Mouse (Mus musculus) spleen, adult 2 months (tissue): ENCODE results near the gene Lipc. TPM values are rescaled to one million over a fixed set of nuclear protein-coding genes. Genes with fewer than 3 reads are reported as not detected.

Source experiments
- DNase-seq, 2 experiments: peaks; one replicate each; pipeline versions ENCODE4 v3.0.0 to v3.0.0-alpha.2; 2012 to 2021; ENCODE audit warnings: low spot score in 2 of 2, low read depth in 1 of 2
- H3K27ac ChIP-seq: fragments of 200-500 bp; 2 replicates; pipeline ENCODE4 v1.5.1; 2012; ENCODE audit warnings: low read length, inconsistent platforms; ENCODE audit not compliant: insufficient read depth
- H3K27me3 ChIP-seq: fragments of 200-500 bp; 2 replicates; pipeline ENCODE4 v1.6.1; 2012; ENCODE audit warnings: mild to moderate bottlenecking, moderate library complexity, low read length, inconsistent platforms; ENCODE audit not compliant: control insufficient read depth, insufficient read depth
- H3K36me3 ChIP-seq: fragments of 200-500 bp; 2 replicates; pipeline ENCODE4 v1.6.1; 2012; ENCODE audit warnings: mild to moderate bottlenecking, low read length, inconsistent platforms; ENCODE audit not compliant: control insufficient read depth, insufficient read depth
- H3K4me1 ChIP-seq: fragments of 200-500 bp; 2 replicates; pipeline ENCODE4 v1.6.1; 2011; ENCODE audit warnings: inconsistent platforms; ENCODE audit not compliant: control insufficient read depth, insufficient read depth, insufficient read length
- H3K4me3 ChIP-seq: fragments of 200-500 bp; 2 replicates; pipeline ENCODE4 v1.5.1; 2011; ENCODE audit warnings: mild to moderate bottlenecking, inconsistent platforms; ENCODE audit not compliant: insufficient read depth, insufficient read length; ENCODE audit errors: extremely low read depth
- CTCF ChIP-seq: fragments of 200-500 bp; IDR thresholded peaks from 2 replicates; pipeline ENCODE4 v1.5.1; 2011; ENCODE audit warnings: mild to moderate bottlenecking, inconsistent platforms; ENCODE audit not compliant: insufficient read depth, insufficient read length, insufficient replicate concordance; ENCODE audit errors: extremely low read depth
- POLR2A ChIP-seq: fragments of 200-500 bp; IDR thresholded peaks from 2 replicates; pipeline ENCODE4 v1.6.1; 2011; ENCODE audit warnings: low read depth, low read length, inconsistent platforms
- WGBS: fragments of 180-500 bp; shearing (Covaris S2); methylation state at CpG from one replicate; pipeline ENCODE4 v1.1.7; 2018; 5-methylcytosine and 5-hydroxymethylcytosine counted together
- polyA plus RNA-seq: library from polyadenylated mRNA; depleted of rRNA; stranded (reverse); fragments of >200 nt; gene quantifications from 2 replicates; pipeline ENCODE4 v1.2.3, GENCODE M21; 2012

Gene Lipc
- polyA plus RNA-seq, 1 experiment, result 3.7 TPM

GRCm38 (mm10) chr9:70894201-70894600, 57.8 kb downstream of the Lipc start:
- Histone ChIP-seq H3K27ac (no peak overlapping the region), H3K4me1 (peaks cover 23% of the 10 kb centered on the region), H3K4me3 (no peak overlapping the region), H3K36me3 (no peaks in the 10 kb centered on the region), H3K27me3 (no peaks in the 10 kb centered on the region)
- 51% methylated on average over 1 of the region's 1 CpGs for WGBS
- DNase-seq, result peak; percentile 31 to 57
- TF ChIP-seq CTCF (no peak), POLR2A (no peak)

DNA sequence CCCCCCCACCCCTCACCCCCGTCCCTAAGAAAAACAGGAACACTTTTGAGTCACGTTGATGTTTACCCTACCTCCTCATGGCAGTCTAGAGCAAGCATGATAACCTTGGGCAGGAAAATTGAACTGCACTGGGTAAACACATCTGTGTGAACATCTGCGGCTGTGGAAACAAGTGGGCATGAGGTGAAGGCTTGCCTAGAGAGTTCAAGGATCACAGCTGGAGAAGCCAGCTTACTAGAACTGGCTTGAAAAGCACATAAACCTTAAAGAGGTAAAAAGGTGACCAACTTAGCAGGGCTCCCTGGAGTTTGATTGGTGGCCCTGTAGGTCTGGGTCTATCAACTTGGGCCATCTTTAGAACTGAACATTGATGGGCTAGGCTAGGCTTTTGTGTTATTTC, 58.5 kb downstream of the Lipc start:
- no peak overlapping the region for H3K4me3 ChIP-seq
- no peak for DNase-seq
- 65% methylated on average over 3 of the region's 3 CpGs for WGBS
- no peaks in the 10 kb centered on the region for H3K27me3 ChIP-seq
- no peaks in the 10 kb centered on the region for H3K36me3 ChIP-seq
- H3K27ac ChIP-seq, result no peak overlapping the region
- peaks cover 23% of the 10 kb centered on the region for H3K4me1 ChIP-seq
- TF ChIP-seq POLR2A (no peak), CTCF (no peak)

GRCm38 (mm10) chr9:70892627-70893026, 59.4 kb downstream of the Lipc start:
- Histone ChIP-seq H3K4me1 (peaks cover 23% of the 10 kb centered on the region), H3K27ac (no peak overlapping the region), H3K36me3 (no peaks in the 10 kb centered on the region), H3K27me3 (no peaks in the 10 kb centered on the region), H3K4me3 (no peak overlapping the region)
- TF ChIP-seq CTCF, result no peak
- TF ChIP-seq POLR2A, result no peak
- whole genome bisulfite sequencing, result 85% methylated on average over 5 of the region's 5 CpGs
- no peak for DNase-seq

DNA sequence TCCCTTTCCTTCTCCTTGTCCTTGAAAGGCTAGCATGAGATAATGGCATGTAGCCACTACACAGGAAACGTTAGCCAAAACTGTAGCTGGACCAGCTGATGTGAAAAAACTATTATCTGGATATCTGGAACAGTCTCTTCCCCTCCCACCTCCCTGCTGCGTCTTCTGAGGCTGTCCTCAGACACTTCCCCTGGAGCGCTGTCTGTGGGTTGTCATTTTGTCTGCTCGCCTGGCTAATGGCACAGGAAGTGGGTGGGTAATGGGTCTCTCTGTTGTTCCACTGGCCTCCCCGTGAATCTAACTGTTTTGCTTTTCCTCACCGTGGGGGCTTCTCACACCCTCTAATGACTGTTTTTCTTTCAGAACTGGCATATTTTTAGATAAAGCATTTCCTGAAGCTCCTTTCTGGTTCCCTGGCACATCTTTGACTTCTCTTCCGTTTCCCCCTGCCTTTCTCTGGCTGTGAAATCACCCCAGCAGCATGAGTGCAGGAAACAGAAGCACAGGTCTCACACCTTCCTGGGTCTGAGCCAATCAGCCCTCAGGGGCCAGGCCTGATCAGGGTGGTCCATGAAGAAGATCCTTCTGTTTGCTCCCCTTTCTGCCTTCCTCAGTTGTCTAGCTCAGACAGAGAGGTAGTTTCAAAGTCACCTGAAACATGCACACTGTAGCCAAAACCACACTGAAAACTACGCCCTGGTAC, 60.4 kb downstream of the Lipc start:
- H3K27ac ChIP-seq, result peak overlapping the region; percentile 40
- WGBS, result 11% methylated on average over 8 of the region's 8 CpGs
- no peak overlapping the region for H3K4me3 ChIP-seq
- H3K27me3 ChIP-seq, result no peaks in the 10 kb centered on the region
- TF ChIP-seq POLR2A (no peak), CTCF (no peak)
- peaks cover 23% of the 10 kb centered on the region for H3K4me1 ChIP-seq
- DNase-seq, result peak; percentile 17 to 50
- no peaks in the 10 kb centered on the region for H3K36me3 ChIP-seq

DNA sequence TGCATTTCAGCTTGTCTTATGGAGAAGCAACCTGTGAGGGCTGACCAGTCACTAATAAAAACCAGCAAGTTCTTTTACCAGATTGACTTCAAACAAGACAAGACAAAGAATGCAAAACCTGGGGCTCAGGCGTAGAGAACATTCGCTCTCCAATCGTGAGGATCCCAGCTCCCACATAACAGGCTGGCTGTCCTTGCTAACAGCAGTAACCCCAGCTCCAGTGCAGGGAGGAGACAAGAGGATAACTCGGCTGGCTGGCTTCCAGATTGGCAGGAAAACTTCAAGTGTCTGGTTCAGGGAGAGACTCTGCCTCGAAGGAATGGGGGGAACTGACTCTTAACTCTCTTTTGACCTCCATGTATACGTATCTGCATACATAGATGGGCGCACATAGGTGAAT, 61.3 kb downstream of the Lipc start:
- Histone ChIP-seq H3K4me3 (no peak overlapping the region), H3K4me1 (peaks cover 23% of the 10 kb centered on the region), H3K27ac (no peak overlapping the region), H3K36me3 (no peaks in the 10 kb centered on the region), H3K27me3 (no peaks in the 10 kb centered on the region)
- WGBS, result 93% methylated on average over 7 of the region's 7 CpGs
- no peak for DNase-seq
- TF ChIP-seq CTCF (no peak), POLR2A (no peak)

DNA sequence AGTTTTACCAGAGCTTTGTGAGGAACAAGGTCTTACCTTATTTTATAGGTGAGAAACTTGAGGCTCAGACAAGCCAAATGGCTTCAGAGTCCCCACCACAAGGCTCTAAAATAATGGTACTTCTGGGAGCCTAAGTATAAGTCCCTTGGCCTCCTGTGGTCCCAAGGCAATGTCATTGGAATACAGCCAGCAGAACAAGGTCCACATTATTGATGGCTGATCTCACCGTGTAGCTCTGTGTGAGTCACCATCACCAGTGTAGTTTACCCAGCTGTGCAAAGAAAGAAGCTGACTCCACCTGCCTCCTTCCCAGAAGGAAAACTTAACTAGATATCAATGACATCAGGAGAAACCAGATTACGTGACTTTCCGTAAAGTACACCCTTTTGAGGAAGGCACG, 63.1 kb downstream of the Lipc start:
- no peak for DNase-seq
- no peaks in the 10 kb centered on the region for H3K36me3 ChIP-seq
- peaks cover 19% of the 10 kb centered on the region for H3K4me1 ChIP-seq
- TF ChIP-seq POLR2A (no peak), CTCF (no peak)
- H3K27me3 ChIP-seq, result no peaks in the 10 kb centered on the region
- 83% methylated on average over 4 of the region's 4 CpGs for WGBS
- no peak overlapping the region for H3K27ac ChIP-seq
- H3K4me3 ChIP-seq, result no peak overlapping the region

DNA sequence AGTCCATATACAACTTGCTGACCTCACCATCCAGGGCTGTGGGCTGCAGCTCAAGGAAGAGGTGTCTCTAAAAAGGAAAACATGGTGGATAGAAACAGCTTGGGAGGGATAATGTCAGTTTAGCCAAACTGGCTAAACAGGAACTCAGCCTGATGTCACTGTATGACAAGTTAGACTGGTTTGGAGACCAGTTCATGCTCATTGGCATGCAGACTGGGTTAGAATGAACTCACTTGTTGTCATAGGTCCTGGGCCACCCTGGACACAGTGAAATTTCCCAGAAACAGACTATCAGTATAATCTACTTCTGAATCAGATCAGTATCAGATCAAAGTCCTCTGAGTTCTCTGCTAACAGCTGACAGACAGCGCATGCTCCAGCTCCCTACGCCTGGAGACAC, 63.5 kb downstream of the Lipc start:
- Histone ChIP-seq H3K27me3 (no peaks in the 10 kb centered on the region), H3K27ac (no peak overlapping the region), H3K36me3 (no peaks in the 10 kb centered on the region), H3K4me1 (peaks cover 15% of the 10 kb centered on the region), H3K4me3 (no peak overlapping the region)
- WGBS, result 96% methylated on average over 2 of the region's 2 CpGs
- DNase-seq, result no peak
- TF ChIP-seq POLR2A, result no peak
- no peak for TF ChIP-seq CTCF
